8 mouse cellular contexts compared by ENCODE assay signal in genomic region chr2:31915112-31915511, GRCm38 (mm10). TPM values are rescaled to one million over a fixed set of nuclear protein-coding genes. Genes with fewer than 3 reads are reported as not detected.
DNase-seq lines count a peak whose midpoint lies in the region; ATAC-seq and TF ChIP-seq lines count a peak whose summit lies in the region.

No protein-coding gene starts in this region.

- H3K4me1 ChIP-seq in intestine, embryonic 14.5 days (replicated peaks; ENCODE audit: control insufficient read depth, insufficient read depth, low read length) = no peaks in the 10 kb centered on the region
- H3K4me1 ChIP-seq in intestine, embryonic 16.5 days (ENCODE audit: control insufficient read depth, insufficient read depth, low read length) = no peaks in the 10 kb centered on the region
- no peaks in the 10 kb centered on the region for H3K4me1 ChIP-seq in embryonic fibroblast, embryonic 13.5 days (ENCODE audit: control insufficient read depth, insufficient read depth, low read length)
- H3K4me1 ChIP-seq in intestine, embryonic 15.5 days (replicated peaks) = 0 out of 2 replicates have a peak, but pooled peaks cover 2% of the 10 kb centered on the region
- H3K4me1 ChIP-seq in limb, embryonic 14.5 days (ENCODE audit: control insufficient read depth, insufficient read depth, low read length) = no peaks in the 10 kb centered on the region
- H3K4me1 ChIP-seq in olfactory bulb, adult 2 months (ENCODE audit: control insufficient read depth, insufficient read depth, low read length) = no peaks in the 10 kb centered on the region

- 20% methylated on average over 4 of the region's 4 CpGs for WGBS in intestine, embryonic 14.5 days
- 22% methylated on average over 4 of the region's 4 CpGs for WGBS in intestine, embryonic 16.5 days
- 24% methylated on average over 4 of the region's 4 CpGs for WGBS in intestine, embryonic 15.5 days
- 26% methylated on average over 4 of the region's 4 CpGs for WGBS in limb, embryonic 14.5 days
- 24% methylated on average over 4 of the region's 4 CpGs for WGBS in olfactory bulb, adult 2 months

- TF ChIP-seq POLR2A in embryonic fibroblast, embryonic 13.5 days (IDR thresholded peaks at IDR 0.05; ENCODE audit: low read depth, low read length) = no peak
- peak; percentile 16; the same call in 1 of the 2 replicates for TF ChIP-seq POLR2A in limb, embryonic 14.5 days (IDR thresholded peaks at IDR 0.05; ENCODE audit: borderline replicate concordance, extremely low read depth, insufficient read depth, insufficient read length)
- no peak for TF ChIP-seq POLR2A in olfactory bulb, adult 2 months (IDR thresholded peaks at IDR 0.05; ENCODE audit: insufficient read depth, low read depth, low read length)

- no peak overlapping the region for H3K27ac ChIP-seq in intestine, embryonic 14.5 days (ENCODE audit: low read depth)
- H3K27ac ChIP-seq in intestine, embryonic 16.5 days (ENCODE audit: low read length) = no peak overlapping the region
- no peak overlapping the region for H3K27ac ChIP-seq in embryonic fibroblast, embryonic 13.5 days (ENCODE audit: insufficient read depth, low read length)
- no peak overlapping the region for H3K27ac ChIP-seq in intestine, embryonic 15.5 days
- no peak overlapping the region for H3K27ac ChIP-seq in limb, embryonic 14.5 days (replicated peaks; ENCODE audit: low read depth, low read length)
- no peak overlapping the region for H3K27ac ChIP-seq in olfactory bulb, adult 2 months (ENCODE audit: insufficient read depth, low read depth, low read length)

- DNase-seq in intestine, embryonic 14.5 days (ENCODE audit: low spot score) = peak; percentile 92
- DNase-seq in adrenal gland, postnatal 4 days (ENCODE audit: low spot score in 2 of 2) = peak; percentile 52 to 59
- DNase-seq in limb, embryonic 14.5 days (ENCODE audit: low spot score) = peak; percentile 80
- DNase-seq in thymus, postnatal 0 days (ENCODE audit: low spot score) = peak; percentile 67

- no peaks in the 10 kb centered on the region for H3K27me3 ChIP-seq in intestine, embryonic 14.5 days (replicated peaks; ENCODE audit: control insufficient read depth, insufficient read depth, low read length)
- H3K27me3 ChIP-seq in intestine, embryonic 16.5 days (replicated peaks; ENCODE audit: control insufficient read depth, insufficient read depth, low read length) = no peaks in the 10 kb centered on the region
- H3K27me3 ChIP-seq in intestine, embryonic 15.5 days (replicated peaks) = no peaks in the 10 kb centered on the region; the same call in 1 of the 2 replicates
- H3K27me3 ChIP-seq in limb, embryonic 14.5 days (ENCODE audit: control insufficient read depth, insufficient read depth, low read length) = no peaks in the 10 kb centered on the region

- 0 out of 2 replicates have a peak, but pooled peaks have one; percentile 48 for ATAC-seq in intestine, embryonic 14.5 days (replicated peaks; ENCODE audit: low FRiP score, low TSS enrichment, low read depth)
- ATAC-seq in intestine, embryonic 16.5 days = no peak
- ATAC-seq in intestine, embryonic 15.5 days = 0 out of 2 replicates have a peak, but pooled peaks have one; percentile 47
- no peak for ATAC-seq in limb, embryonic 14.5 days (ENCODE audit: low FRiP score, low read depth)

- no peak overlapping the region for H3K9ac ChIP-seq in intestine, embryonic 14.5 days (ENCODE audit: low read length)
- H3K9ac ChIP-seq in intestine, embryonic 16.5 days (ENCODE audit: low read depth, low read length) = no peak overlapping the region
- no peak overlapping the region for H3K9ac ChIP-seq in intestine, embryonic 15.5 days
- no peak overlapping the region for H3K9ac ChIP-seq in limb, embryonic 14.5 days (ENCODE audit: low read depth, low read length, severe bottlenecking)

- H3K9me3 ChIP-seq in intestine, embryonic 14.5 days (ENCODE audit: control insufficient read depth, low read length) = no peaks in the 10 kb centered on the region
- no peaks in the 10 kb centered on the region for H3K9me3 ChIP-seq in intestine, embryonic 16.5 days (ENCODE audit: control insufficient read depth, low read length)
- H3K9me3 ChIP-seq in intestine, embryonic 15.5 days = no peaks in the 10 kb centered on the region
- no peaks in the 10 kb centered on the region for H3K9me3 ChIP-seq in limb, embryonic 14.5 days (ENCODE audit: control insufficient read depth, low read length)

- H3K4me3 ChIP-seq in intestine, embryonic 14.5 days (ENCODE audit: low read depth, low read length) = no peak overlapping the region
- H3K4me3 ChIP-seq in intestine, embryonic 16.5 days (ENCODE audit: low read length) = no peak overlapping the region
- H3K4me3 ChIP-seq in embryonic fibroblast, embryonic 13.5 days (ENCODE audit: insufficient read depth, low read length) = no peak overlapping the region
- no peak overlapping the region for H3K4me3 ChIP-seq in intestine, embryonic 15.5 days (replicated peaks)
- H3K4me3 ChIP-seq in limb, embryonic 14.5 days (replicated peaks; ENCODE audit: low read length) = no peak overlapping the region
- H3K4me3 ChIP-seq in olfactory bulb, adult 2 months (ENCODE audit: insufficient read depth, low read depth, low read length) = no peak overlapping the region

- no peak overlapping the region for H3K4me2 ChIP-seq in intestine, embryonic 14.5 days (ENCODE audit: low read length)
- no peak overlapping the region for H3K4me2 ChIP-seq in intestine, embryonic 16.5 days (ENCODE audit: low read depth, low read length)
- no peak overlapping the region for H3K4me2 ChIP-seq in intestine, embryonic 15.5 days (replicated peaks)
- no peak overlapping the region for H3K4me2 ChIP-seq in limb, embryonic 14.5 days (replicated peaks; ENCODE audit: low read depth, low read length, severe bottlenecking)

- TF ChIP-seq CTCF in embryonic fibroblast, embryonic 13.5 days (IDR thresholded peaks at IDR 0.05; ENCODE audit: borderline replicate concordance, insufficient read depth, low read length) = peak; percentile 95
- TF ChIP-seq CTCF in olfactory bulb, adult 2 months (IDR thresholded peaks at IDR 0.05; ENCODE audit: insufficient read depth, low read depth, low read length) = peak; percentile 68

- no peaks in the 10 kb centered on the region for H3K36me3 ChIP-seq in intestine, embryonic 14.5 days (ENCODE audit: control insufficient read depth, insufficient read depth, low read length)
- H3K36me3 ChIP-seq in intestine, embryonic 16.5 days (ENCODE audit: control insufficient read depth, insufficient read depth, low read length) = no peaks in the 10 kb centered on the region
- H3K36me3 ChIP-seq in intestine, embryonic 15.5 days = no peaks in the 10 kb centered on the region
- no peaks in the 10 kb centered on the region for H3K36me3 ChIP-seq in limb, embryonic 14.5 days (ENCODE audit: control insufficient read depth, insufficient read depth, low read length)

RNA-seq across cellular contexts. Expression of gene Lamc3, which starts 28.0 kb away (rescaled TPM):
- 0.22 and 0.35 TPM in 2 replicates for polyA plus RNA-seq in intestine, embryonic 14.5 days (2014; fragmentation: Nextera tagmentation; extraction: Ambion mirVana)
- 0.44 and 0.83 TPM in 2 replicates for polyA plus RNA-seq in intestine, embryonic 16.5 days (2015; fragmentation: Nextera tagmentation; extraction: Ambion mirVana)
- total RNA-seq in adrenal gland, postnatal 4 days (2021) = 10 to 100 TPM; 18.7 to 19.6 TPM
- 0.09 and 0.37 TPM in 2 replicates for polyA plus RNA-seq in embryonic fibroblast, embryonic 13.5 days (2011; ENCODE audit: insufficient read length, low read depth, missing spikeins)
- 0.30 and 0.60 TPM in 2 replicates for polyA plus RNA-seq in intestine, embryonic 15.5 days (2015; fragmentation: Nextera tagmentation; extraction: Ambion mirVana)
- 1.1 and 1.6 TPM in 2 replicates for polyA plus RNA-seq in limb, embryonic 14.5 days (2012; rRNA removed)
- 0.68 and 0.84 TPM in 2 replicates for polyA plus RNA-seq in limb, embryonic 14.5 days (2014; fragmentation: Nextera tagmentation; extraction: Ambion mirVana)
- polyA plus RNA-seq in olfactory bulb, adult 2 months (2012; ENCODE audit: insufficient read depth, insufficient read length, low replicate concordance, missing spikeins) = not detected in 2 replicates
- 0.09 and 0.21 TPM in 2 replicates for polyA plus RNA-seq in thymus, postnatal 0 days (2015; fragmentation: Nextera tagmentation; extraction: Ambion mirVana)

RNA-seq across cellular contexts. Expression of gene Aif1l, which starts 34.8 kb away (rescaled TPM):
- 20.2 and 25.2 TPM in 2 replicates for polyA plus RNA-seq in intestine, embryonic 14.5 days (2014; fragmentation: Nextera tagmentation; extraction: Ambion mirVana)
- polyA plus RNA-seq in intestine, embryonic 16.5 days (2015; fragmentation: Nextera tagmentation; extraction: Ambion mirVana) = 9.9 and 10.9 TPM in 2 replicates
- total RNA-seq in adrenal gland, postnatal 4 days (2021) = 10 to 100 TPM; 31.2 to 49.5 TPM
- 20.8 and 39.6 TPM in 2 replicates for polyA plus RNA-seq in embryonic fibroblast, embryonic 13.5 days (2011; ENCODE audit: insufficient read length, low read depth, missing spikeins)
- 11.6 and 12.4 TPM in 2 replicates for polyA plus RNA-seq in intestine, embryonic 15.5 days (2015; fragmentation: Nextera tagmentation; extraction: Ambion mirVana)
- 28.2 and 35.4 TPM in 2 replicates for polyA plus RNA-seq in limb, embryonic 14.5 days (2012; rRNA removed)
- polyA plus RNA-seq in limb, embryonic 14.5 days (2014; fragmentation: Nextera tagmentation; extraction: Ambion mirVana) = 32.3 and 44.7 TPM in 2 replicates
- not detected in 2 replicates for polyA plus RNA-seq in olfactory bulb, adult 2 months (2012; ENCODE audit: insufficient read depth, insufficient read length, low replicate concordance, missing spikeins)
- polyA plus RNA-seq in thymus, postnatal 0 days (2015; fragmentation: Nextera tagmentation; extraction: Ambion mirVana) = 5.0 and 6.0 TPM in 2 replicates

RNA-seq across cellular contexts. Expression of gene Nup214, which starts 59.1 kb away (rescaled TPM):
- 70.9 and 75.7 TPM in 2 replicates for polyA plus RNA-seq in intestine, embryonic 14.5 days (2014; fragmentation: Nextera tagmentation; extraction: Ambion mirVana)
- 61.4 and 71.9 TPM in 2 replicates for polyA plus RNA-seq in intestine, embryonic 16.5 days (2015; fragmentation: Nextera tagmentation; extraction: Ambion mirVana)
- total RNA-seq in adrenal gland, postnatal 4 days (2021) = 10 to 100 TPM; 71.1 to 86.6 TPM
- 42.3 and 60.7 TPM in 2 replicates for polyA plus RNA-seq in embryonic fibroblast, embryonic 13.5 days (2011; ENCODE audit: insufficient read length, low read depth, missing spikeins)
- 80.8 and 85.4 TPM in 2 replicates for polyA plus RNA-seq in intestine, embryonic 15.5 days (2015; fragmentation: Nextera tagmentation; extraction: Ambion mirVana)
- polyA plus RNA-seq in limb, embryonic 14.5 days (2012; rRNA removed) = 41.3 and 48.2 TPM in 2 replicates
- polyA plus RNA-seq in limb, embryonic 14.5 days (2014; fragmentation: Nextera tagmentation; extraction: Ambion mirVana) = 65.2 and 70.7 TPM in 2 replicates
- polyA plus RNA-seq in olfactory bulb, adult 2 months (2012; ENCODE audit: insufficient read depth, insufficient read length, low replicate concordance, missing spikeins) = not detected in 2 replicates
- polyA plus RNA-seq in thymus, postnatal 0 days (2015; fragmentation: Nextera tagmentation; extraction: Ambion mirVana) = 115 and 138 TPM in 2 replicates

Comparison
In these comparisons a context has a peak if more than half of its experiments do, and no peak if none do; other contexts are left out.
1. ATAC-seq: peak in intestine, embryonic 14.5 days (single experiment) and intestine, embryonic 15.5 days (single experiment); none in intestine, embryonic 16.5 days (single experiment) and limb, embryonic 14.5 days (single experiment).
2. Peak in every context shown above with its lines, with median percentiles within 50 percentile points of each other: DNase-seq.